Mouse (Mus musculus): ENCODE measurements at regions not wholly inside any gene's neighbourhood (a gene's known extent, or its start where the extent isn't known, plus 50 kb on each side); places are given as distances from the start of the nearest gene placed in this dataset.
"Not testable (repeated sequence)": the region's sequence is repeated elsewhere in the genome, so short reads cannot be mapped to it uniquely, and the experiment has no call there.

DNA sequence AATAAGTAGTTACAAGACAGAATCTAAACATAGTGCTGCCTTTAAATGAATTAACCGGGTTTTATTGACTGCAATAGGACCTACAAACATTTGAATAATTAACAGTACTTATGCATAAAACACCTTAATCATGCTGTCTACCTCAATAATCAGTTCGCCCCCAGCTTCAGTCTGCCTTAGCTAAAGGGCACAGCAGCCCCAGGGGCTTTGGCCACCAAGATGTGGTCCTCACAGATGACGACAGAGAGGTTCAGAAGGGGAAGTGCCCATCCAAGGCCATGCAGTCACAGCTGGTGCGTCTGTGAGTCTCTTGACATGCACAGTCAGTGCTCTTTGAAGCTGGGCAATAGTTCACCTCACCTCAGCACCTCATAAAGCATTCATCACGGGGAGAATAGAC is 452.8 kb upstream of the Jmjd1c start:
- DNase-seq, result no peak

- DNase-seq, result no peak
These were observed 438.4 kb upstream of the Jmjd1c start for GRCm38 (mm10) chr10:66657520-66657919.

- no peak for DNase-seq
These were observed 412.8 kb upstream of the Jmjd1c start for GRCm38 (mm10) chr10:66683160-66683559.

DNA sequence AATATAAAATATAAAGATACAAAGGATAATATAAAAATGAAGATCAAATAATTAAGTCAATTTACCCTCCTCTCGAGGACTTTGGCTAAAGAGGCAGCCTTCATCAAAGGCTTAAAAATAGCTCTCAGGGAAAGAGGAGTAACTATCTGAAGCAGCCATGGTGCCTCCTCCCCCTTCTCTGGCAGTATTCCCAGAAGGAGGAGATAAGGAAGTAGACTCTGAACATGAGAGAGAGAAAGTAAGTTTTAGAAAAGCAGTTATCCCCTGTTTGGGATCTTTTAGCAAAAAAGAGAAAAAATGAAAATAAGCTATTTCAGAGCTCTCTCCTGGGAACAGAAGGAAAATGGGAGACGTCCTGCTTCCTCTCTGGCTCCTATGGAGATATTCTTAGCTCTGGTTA is 406.7 kb upstream of the Jmjd1c start:
- DNase-seq, result not testable (repeated sequence)

- DNase-seq, result no peak
These were observed 401.2 kb upstream of the Jmjd1c start for GRCm38 (mm10) chr10:66694549-66695285.

- not testable (repeated sequence) for DNase-seq
These were observed 381.0 kb upstream of the Jmjd1c start for GRCm38 (mm10) chr10:66714926-66715325.

DNA sequence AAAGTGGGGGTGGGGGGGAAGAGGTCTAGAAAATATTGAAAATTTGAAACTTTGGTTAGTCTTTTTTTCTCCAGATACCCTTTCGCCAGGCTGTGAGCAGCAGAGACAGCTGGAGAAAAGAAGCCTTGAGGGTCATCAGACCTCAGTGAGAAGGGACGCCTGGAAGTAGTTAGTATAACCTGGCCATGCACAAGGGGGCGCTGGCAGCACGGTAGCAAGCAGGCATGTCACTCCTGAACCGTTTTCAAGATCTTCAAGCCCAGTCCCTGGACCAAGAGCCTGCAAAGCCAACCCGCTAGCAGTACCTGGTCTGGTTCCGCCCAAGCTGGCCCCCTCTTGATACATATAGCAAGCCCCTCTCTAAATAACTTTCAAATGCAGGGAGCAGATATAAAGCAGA is 378.0 kb upstream of the Jmjd1c start:
- no peak for DNase-seq

GRCm38 (mm10) chr10:66719796-66720195 is 376.1 kb upstream of the Jmjd1c start:
- DNase-seq, result no peak

DNA sequence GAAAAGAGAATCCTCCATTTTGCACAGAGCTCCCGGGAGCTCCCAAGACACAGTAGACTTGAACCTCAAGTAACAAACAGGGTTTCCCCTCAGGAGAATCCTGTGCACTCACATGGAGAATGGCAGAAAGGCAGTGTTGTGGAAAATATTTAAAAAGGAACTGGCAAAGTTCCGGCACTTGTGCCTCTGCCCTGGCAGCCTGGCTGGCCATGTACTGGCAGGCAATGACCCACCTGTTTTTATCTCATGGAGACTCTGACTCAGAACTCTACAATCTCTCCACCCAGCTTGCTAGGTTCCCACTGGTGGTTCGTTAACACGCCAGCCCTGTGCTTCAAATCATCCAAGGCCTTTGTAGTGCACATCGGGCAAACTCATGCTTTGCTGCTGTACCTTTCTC is 362.3 kb upstream of the Jmjd1c start:
- DNase-seq, result no peak

- no peak for DNase-seq
These were observed 361.1 kb upstream of the Jmjd1c start for GRCm38 (mm10) chr10:66734853-66735252.

DNA sequence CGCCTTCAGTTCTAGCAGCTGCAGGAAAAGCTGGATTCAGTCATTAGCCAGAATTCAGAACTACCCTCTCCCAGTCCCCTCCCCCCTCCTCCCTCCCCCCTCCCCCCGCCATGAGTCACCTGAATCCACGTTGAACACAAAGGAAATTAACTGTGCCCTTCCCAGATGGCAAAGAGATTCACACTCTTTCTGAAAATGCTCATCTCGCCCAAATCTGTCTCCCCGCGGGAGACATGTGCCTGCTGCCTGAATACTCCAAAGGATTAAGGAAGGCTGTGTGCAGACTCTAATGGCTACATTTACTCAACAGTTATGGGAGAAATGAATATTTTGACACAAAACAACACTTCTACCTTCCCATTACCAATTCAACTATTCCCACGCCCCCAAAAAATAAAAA is 356.9 kb upstream of the Jmjd1c start:
- DNase-seq, result no peak

- no peak for DNase-seq
These were observed 354.1 kb upstream of the Jmjd1c start for GRCm38 (mm10) chr10:66741819-66742218.

- DNase-seq, result no peak
These were observed 352.7 kb upstream of the Jmjd1c start for GRCm38 (mm10) chr10:66743254-66743653.

- no peak for DNase-seq
These were observed 350.1 kb upstream of the Jmjd1c start for GRCm38 (mm10) chr10:66745871-66746270.

GRCm38 (mm10) chr10:66752237-66752810 is 343.6 kb upstream of the Jmjd1c start:
- DNase-seq, result no peak

DNA sequence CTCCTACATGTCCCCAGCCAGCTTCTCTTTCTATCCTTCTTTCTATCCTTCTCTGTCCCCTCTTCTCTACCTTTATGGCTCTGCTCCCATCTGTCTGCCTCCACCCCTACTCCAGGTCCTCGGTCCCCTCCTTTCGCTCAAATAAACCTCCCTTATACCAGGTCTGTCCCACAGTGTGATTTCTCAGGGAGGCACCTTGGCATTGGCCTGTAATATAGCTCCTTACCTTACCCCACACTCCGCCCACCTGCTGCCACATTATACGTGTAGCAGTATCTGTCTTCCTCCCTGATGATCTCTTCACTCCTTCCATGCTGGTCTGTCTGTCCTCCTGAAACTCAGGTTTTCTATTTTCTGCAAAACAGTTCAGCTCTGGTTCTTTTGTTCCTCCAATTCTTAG is 339.1 kb upstream of the Jmjd1c start:
- DNase-seq, result no peak

- peak; percentile 11 to 13 for DNase-seq
These were observed 325.5 kb upstream of the Jmjd1c start for GRCm38 (mm10) chr10:66770161-66771030.

DNA sequence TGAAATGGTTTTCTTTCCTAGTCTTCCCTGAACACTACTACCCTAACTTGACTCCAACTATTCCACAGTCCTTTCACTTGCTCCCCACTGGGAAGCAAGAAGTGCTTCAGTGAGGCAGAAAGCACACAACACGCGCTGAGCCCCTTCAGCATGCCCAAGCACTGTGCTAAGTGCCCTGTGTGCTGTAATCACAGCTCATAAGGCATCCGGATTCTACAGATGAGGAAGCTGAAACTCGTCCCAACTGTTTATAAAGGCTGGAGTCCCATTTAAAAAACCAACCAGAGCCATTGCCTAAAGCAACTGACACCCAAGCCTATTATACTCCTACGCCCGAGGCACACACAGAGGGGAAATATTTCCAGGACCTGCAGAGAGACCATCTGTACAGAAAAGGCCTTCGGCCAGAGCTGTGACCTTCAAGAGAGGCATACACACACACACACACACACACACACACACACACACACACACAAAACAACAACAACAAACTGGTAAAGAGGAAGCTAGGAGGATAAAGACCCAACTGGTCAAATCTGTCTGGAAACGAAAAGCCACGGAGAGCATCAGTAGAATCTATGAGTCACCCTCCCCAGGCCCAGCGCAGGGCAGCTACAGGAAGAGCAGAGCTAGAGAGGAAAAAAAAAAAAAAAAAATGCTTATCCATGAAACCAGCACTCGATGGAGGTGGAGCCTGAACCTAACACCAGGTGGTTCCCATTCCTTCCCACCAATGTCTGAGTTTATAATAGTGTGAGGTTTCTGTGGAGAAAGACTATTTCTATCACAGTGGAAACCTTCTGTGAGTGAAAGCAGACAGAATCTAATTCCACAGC is 315.4 kb upstream of the Jmjd1c start:
- no peak for DNase-seq

- no peak for DNase-seq
These were observed 314.8 kb upstream of the Jmjd1c start for GRCm38 (mm10) chr10:66781171-66781510.

DNA sequence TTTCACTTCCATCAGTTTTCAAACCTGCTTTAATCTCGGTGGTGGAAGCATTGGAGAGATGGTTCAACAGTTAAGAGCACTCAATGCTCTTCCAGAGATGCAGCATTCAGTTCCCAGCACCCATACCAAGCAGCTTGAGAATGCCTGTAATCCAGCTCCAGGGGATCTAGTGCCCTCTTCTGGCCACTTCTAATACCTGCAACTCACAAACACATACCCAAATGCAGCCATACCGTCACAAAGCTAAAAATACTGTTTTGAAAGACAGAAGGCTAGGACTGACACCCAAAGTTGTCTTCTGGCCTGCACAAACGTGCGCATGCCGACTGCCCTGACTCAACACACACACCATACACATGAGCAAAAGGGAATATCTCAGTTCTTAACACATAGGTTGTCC is 313.9 kb upstream of the Jmjd1c start:
- DNase-seq, result no peak

DNA sequence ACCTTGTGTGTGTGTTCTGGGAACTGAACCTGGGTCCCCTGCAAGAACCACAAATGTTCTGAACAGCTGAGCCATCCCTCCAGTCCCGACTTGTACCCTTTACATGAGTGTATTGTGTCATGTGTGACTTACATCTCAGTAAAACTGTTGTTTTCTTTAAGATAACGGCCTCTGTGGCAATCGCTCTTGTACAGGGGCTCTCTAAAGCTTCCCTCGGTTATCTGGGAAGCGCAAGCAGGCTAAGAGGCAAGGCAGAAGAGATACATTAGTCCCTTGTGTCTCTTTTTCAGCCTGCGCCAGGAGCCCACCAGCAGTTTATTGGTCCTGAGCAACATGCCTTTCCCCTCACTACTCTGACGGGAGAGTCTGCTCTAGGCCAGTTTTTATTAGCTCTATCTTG is 308.1 kb upstream of the Jmjd1c start:
- DNase-seq, result no peak

- no peak for DNase-seq
These were observed 299.6 kb upstream of the Jmjd1c start for GRCm38 (mm10) chr10:66796296-66796695.

- no peak for DNase-seq
These were observed 293.2 kb upstream of the Jmjd1c start for GRCm38 (mm10) chr10:66802691-66803090.

All from layer of hippocampus, postnatal 36 days (tissue).